Mouse (Mus musculus) common myeloid progenitor, adult 5-6 weeks (primary cell): ENCODE measurements around the gene Pigx. TPM values are rescaled to one million over a fixed set of nuclear protein-coding genes. Genes with fewer than 3 reads are reported as not detected.

Experiments used
- ATAC-seq: replicated peaks from 2 replicates; pipeline ENCODE4 v1.8.0; 2016; ENCODE audit warnings: low read depth, mild to moderate bottlenecking, moderate TSS enrichment, inconsistent platforms; ENCODE audit not compliant: poor library complexity, severe bottlenecking
- total RNA-seq: library from RNA; stranded (forward); fragments of 200-1000, 187-1606 nt; gene quantifications from 2 replicates; pipeline ENCODE4 v1.2.3, GENCODE M21; 2017

Pigx gene
- 52.3 and 61.7 TPM in 2 replicates for total RNA-seq

DNA sequence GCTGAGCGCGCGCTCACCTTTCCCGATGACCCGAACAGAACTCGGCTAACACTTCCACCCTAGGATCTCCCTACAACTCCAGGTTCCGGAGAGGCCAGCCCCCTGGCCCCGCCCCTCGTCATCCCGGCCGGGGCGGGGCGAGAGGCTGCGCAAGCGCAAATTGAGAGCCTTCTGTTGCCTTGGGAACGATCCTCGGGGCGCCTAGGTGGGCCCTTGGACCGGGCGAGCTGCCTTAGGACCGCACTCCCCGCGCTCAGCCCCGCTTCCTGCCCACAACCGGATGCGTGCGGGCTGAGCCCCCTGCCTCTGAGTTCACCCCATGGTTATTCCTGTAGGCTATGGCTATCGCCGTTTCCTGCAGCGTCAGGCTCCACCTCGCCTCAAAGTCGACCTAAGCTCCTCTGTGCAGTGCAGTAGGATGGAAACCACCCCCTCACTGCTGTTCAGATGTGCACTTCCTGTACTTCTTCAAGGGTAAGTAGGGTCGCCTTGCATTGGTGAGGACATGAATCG, at the start of gene Pigx, which contains the start of gene Cep19:
Pigx (minus strand) TSS at position 103 of the 513 bp plus-strand sequence.
Cep19 (plus strand) TSS at position 163 of the 513 bp plus-strand sequence.
- peak; percentile 93 for ATAC-seq

DNA sequence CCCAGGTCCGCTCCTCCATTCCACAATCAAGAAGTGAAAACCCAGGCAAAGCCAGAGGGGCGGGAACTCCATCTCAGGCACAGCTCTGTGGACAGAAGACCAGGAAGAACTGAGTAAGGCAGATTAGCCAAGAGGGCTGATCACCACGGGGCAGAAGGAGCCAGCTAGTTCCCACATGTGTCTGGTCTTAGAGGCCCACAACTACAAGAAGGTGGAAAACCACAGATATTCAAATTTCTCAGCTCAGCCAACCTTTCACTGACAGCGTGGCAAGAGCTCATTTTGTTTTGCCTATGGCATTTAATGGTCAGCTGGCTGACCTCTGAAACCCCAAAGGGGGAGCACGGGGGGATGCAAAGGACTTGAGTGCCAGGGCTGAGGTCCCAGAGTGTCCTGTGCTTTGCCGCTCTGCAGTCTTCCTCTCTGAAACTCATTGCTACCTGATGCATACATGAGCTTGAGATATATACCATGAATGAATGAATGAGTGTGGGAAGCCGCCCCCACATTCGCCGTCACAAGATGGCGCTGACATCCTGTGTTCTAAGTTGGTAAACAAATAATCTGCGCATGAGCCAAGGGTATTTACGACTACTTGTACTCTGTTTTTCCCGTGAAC, 48.2 kb upstream of the Pigx start:
- ATAC-seq, result no peak

DNA sequence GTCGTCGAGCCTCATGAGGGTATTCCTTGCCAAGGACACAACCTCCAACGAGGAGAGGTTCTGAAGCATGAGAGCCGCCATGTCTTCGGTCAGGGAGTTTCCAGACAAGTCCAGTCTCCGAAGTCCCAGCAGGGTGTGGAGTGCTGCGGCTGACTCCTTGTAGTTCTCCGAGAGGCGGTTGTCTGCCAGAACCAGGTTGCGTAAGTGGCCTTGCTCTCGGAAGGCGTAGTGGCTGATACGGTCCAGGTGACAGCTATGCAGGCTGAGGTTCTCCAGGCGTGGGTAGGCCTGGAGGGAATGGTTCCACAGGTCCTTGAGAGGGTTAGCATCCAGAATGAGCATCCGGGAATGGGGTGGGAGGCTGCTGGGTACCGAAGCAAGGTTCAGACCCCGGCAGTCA, 45.1 kb upstream of the Pigx start:
- no peak for ATAC-seq

- no peak for ATAC-seq
Observed at GRCm38 (mm10) chr16:32143766-32144165, 44.2 kb upstream of the Pigx start.

- ATAC-seq, result no peak
Observed at GRCm38 (mm10) chr16:32138954-32139353, 39.4 kb upstream of the Pigx start.

DNA sequence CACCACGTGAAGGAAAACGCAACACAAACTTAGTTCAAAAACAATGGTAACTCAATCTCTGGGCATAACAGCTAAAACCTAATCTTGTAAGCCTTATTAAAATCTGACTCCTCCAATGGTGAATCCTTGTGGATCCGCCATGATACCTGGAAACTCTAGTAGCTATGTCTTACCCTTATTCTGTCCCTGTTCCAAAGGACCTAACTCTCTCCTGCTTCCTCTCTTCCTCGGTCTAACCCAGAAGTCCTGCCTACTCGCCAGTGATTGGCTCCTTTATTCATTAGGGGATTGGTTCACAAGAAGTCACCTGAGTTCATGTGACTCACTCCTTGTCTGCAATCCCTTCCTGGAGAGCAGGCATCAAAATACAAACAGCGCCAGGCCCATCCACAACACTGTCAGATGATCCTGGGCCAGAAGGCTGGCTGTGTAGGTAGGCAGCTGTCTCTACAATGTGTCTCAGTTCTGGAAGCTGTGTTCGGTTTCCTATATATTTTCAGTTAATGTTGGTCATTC, 36.4 kb upstream of the Pigx start:
- no peak for ATAC-seq

GRCm38 (mm10) chr16:32133148-32133547, 33.6 kb upstream of the Pigx start:
- ATAC-seq, result no peak

GRCm38 (mm10) chr16:32130190-32130826, 30.8 kb upstream of the Pigx start:
- peak; percentile 94 for ATAC-seq

DNA sequence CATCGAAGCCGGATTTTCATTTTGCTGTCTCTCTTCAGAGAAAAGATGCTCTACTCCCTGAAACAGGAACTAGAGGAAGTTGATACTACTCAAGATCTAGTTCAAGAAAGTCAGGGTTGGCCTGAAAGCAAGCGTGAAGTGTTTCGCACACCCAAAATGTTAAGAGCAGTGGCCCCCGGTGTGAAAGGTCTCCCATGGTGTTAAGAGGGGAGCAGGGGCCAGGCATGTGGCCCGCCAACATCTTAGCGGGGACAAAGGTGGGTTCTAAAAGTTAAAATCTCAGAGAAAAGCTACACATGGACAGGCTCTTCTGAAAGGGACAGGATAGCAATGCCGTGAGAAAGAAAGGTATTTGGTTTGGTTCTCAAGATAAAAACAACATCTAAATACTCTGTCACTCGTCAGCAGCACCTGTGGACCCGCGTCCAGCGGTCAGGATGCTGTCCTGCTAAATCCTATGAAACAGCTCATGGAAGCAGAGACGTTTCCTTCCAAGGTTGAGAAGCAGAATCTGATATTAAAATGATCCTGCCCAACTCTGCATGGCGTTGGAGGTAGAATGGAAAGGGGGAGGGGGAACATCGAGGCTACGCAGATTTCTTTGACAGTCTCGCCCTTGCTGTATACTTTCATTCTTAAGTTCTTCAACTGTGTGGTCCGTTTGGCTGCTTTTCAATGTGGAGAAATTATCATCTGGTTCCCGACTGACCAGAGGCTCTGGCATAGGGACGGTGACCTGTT, 30.1 kb upstream of the Pigx start:
- 0 out of 2 replicates have a peak, but pooled peaks have one; percentile 5 for ATAC-seq

DNA sequence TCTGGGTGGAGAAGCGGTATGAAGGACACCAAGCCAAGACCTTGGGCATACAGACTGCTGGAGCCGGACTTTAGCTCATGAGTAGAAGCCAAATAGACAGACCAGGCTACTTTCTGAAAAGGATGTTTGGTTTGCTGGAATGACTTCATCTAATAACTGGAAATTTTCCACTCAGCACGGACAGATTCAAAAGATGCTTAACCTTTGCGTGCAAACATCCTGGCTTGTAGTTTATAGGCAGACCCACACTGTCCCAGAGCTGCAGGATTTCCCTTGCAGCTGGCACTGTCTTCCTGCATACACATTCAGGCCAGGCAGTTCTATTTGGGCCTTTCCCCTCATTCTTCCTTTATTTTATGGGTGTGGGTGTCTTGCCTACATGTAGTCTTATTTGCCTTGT, 27.5 kb upstream of the Pigx start:
- ATAC-seq, result no peak

DNA sequence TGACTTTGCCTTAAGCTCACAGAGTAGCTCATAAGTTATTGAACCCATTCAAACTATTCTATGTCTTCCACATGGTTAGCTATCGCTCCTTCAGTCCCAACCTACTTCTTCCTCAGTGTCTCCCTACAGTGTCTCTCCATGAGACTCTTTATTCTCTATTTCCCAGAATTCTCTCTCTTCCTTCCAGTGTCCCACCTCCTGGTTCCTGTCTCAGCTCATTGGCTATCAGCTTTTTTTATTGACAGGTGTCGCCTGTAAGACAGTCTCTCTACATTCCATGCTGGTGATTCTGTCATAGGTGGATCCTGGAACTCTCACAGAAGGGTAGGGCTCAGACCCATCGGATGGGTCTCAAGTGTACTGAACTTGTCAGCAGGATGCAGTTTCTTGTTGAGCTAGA, 25.8 kb upstream of the Pigx start:
- no peak for ATAC-seq

DNA sequence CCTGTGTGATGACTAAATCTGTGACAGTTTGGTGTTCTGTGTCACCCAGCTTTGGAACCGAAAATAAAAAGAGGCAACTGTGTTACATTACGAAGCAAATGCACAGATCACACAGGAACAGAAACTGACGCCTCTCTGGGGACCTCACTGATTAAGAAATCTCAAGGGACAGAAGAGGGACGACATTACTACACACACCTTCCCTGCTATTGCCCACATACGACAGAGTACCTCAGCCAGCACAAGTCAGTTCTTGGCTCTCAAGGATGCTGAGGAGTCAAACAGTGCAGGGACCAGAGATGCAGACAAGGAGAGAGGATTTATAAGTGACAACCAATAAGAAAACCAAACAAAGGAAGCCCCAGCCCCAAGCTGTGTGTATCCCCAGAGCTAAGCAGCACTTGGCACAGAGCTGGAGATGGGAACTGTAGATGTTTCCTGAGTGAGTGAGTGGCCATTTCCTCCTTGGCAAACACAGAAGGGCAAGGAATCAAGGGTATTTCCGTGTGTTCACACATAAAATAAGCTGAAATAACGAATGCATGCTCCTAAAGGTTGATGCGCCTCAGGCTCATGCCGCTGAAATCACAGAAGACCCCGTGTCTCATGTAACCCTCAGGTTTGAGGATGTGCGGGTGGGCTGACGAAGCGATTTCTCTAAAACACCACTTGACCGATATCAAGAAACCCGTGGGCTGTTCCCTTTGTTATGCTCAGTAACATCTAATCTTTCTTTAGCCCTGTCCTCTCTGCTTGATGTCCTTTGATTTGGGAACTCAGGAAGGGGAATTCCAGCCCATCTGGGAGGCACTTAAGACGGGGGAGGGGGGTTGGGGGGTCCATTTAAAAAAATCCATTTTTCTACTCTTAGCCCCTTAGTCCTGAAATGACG, 25.1 kb upstream of the Pigx start:
- peak; percentile 60 for ATAC-seq

DNA sequence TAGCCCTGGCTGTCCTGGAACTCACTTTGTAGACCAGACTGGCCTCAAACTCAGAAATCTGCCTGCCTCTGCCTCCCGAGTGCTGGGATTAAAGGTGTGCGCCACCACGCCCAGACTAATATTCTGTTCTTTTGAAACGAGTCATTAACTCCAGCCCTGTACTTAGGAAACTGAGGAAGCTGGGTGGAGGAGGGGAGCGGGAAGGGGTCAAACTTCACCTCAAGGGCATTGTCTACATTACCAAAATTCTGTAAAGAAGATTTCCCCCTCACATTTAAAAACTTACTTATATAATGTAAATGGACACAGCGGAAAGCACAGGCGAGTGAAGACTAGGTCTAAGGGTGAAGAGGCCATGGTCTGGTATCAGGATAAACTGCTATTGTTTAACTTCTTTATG, 24.5 kb upstream of the Pigx start:
- no peak for ATAC-seq

DNA sequence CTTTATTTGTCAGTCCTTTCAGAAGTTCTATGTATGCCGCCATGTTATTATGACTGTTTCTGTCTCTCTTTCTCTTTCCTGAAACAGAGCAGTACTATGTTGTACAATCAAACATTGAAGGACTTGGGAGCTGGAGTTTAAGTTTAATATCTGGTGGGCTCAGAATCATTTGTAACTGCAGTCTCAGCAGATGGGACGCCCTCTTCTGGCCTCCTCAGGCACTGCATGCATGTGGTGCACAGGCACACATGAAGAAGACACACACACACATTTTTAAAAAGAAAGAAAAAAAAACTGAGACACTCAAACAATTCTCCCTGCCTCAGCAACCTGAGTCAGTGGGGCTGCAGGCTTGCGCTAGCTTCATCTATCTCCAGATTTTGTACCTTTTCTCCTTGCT, 20.9 kb upstream of the Pigx start:
- ATAC-seq, result no peak

DNA sequence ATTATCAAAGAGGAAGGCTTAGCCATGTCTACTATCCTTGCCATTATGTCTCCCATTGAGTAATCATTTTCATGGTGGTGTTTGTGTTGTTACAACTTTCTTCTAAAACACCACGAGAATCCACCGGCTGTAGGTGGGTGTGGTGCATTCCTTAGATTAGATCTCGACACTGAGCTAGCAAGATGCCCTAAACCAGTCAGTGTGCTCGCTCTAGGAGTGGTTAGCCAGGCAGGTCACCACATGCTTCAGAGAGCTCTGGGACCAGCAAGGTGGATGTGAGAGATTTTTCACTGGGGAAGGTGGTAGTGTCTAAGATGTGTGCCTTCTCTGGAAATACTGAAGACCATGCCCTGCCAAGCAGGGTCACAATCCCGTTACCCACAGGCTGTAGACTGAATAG, 16.6 kb upstream of the Pigx start:
- ATAC-seq, result no peak

GRCm38 (mm10) chr16:32115781-32116180, 16.2 kb upstream of the Pigx start:
- no peak for ATAC-seq

DNA sequence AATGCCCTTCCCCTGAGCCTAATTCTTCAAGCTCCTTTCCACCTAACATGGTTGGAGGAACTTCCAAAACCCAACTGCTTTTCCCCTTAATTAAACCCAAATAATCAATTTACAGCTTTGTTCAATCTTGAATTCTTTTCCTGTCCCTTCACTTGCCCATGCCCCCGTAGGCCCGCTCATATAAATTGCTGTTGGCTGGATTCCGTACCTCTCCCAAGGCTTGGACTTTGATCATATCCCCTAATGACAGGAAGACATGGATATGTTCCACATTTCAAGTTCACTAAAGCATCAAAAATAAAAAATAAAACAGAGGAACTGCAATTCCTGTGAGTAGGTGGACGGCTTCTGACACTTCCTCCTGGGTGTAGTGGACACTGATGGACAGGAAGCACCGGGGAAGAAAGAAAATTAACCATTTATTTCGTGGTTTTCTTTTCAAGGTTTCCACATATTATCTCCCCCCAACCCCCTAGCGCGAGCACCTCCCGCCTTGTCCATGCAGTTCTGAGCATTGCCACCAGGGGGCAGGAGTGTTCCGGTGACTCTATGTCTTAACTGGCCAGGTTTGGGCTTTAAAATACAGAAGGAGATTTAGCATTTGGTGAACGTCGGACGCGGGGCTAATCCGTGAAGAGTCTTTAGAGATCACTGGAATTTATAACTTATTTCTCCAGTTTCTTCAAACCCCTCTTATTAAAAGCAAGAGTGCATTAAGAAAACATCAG, 15.6 kb upstream of the Pigx start:
- peak; percentile 54; the same call in 1 of the 2 replicates for ATAC-seq

- no peak for ATAC-seq
Observed at GRCm38 (mm10) chr16:32114406-32114805, 14.9 kb upstream of the Pigx start.

DNA sequence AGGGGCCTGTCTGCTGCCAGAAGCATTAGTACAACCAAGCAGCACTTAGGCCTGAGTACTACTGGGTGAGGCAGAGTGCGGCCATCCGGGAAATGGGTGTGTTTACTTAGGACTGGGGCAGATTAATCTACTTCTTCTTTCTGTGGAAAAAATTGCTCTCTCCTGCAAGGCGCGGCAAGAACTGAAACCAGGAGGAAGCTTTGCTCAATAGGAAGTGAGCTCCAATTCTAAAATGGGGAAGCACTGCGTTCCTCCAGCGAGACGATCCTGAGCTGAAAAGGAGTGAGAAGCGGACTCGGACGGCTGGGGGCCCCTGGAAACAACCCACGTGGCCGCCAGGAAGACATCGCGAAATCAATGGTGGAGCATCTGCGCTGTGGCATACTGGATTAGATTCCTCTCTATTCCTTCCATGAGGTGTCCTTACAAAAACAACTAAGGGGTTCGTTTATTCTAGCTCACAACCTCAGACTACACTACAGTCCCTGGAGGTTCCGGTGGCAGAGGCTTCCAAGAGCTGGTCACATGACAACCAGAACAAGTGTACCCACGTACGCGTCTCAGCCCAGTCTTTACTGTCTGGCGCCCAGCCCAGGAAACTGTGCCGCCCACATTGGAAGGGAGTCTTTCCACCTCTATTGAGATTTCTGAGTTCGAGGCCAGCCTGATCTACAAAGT, 14.1 kb upstream of the Pigx start:
- peak; percentile 76 for ATAC-seq
